Mouse (Mus musculus) activated CD4-positive, CD25-positive, alpha-beta regulatory T cell (primary cell): ENCODE data around the gene Hist1h3h. TPM values are rescaled to one million over a fixed set of nuclear protein-coding genes. Genes with fewer than 3 reads are reported as not detected.

Source experiments
- polyA plus RNA-seq, 2 experiments: library from polyadenylated mRNA; unstranded; fragments of 100-300 nt; shearing (Covaris generic); gene quantifications; one replicate each; pipeline ENCODE4 v1.2.1; 2017

Hist1h3h gene
- polyA plus RNA-seq: 1 to 10 TPM; 3.5 to 6.8 TPM

GRCm38 (mm10) chr13:21717397-21718357 lies at the start of gene Hist1h3h:
Gene Hist1h3h, plus strand, starts transcription at chr13:21717659.

GRCm38 (mm10) chr13:21677305-21677704 lies 40.2 kb upstream of the Hist1h3h start, which contains the start of gene Olfr1360:
Gene Olfr1360, minus strand, starts transcription at chr13:21677405.

GRCm38 (mm10) chr13:21697811-21698210 lies 19.6 kb upstream of the Hist1h3h start, which contains the start of gene Olfr1359:
Gene Olfr1359, plus strand, starts transcription at chr13:21698111.

GRCm38 (mm10) chr13:21715864-21716539 lies 1.5 kb upstream of the Hist1h3h start, which contains the start of the genes Hist1h2bl and Hist1h2ai:
Gene Hist1h2bl, minus strand, starts transcription at chr13:21716143.
Gene Hist1h2ai, plus strand, starts transcription at chr13:21716422.

GRCm38 (mm10) chr13:21721757-21722372 lies 4.4 kb downstream of the Hist1h3h start, which contains the start of gene Hist1h2bm:
Gene Hist1h2bm, plus strand, starts transcription at chr13:21722044.

GRCm38 (mm10) chr13:21734906-21735767 lies 17.7 kb downstream of the Hist1h3h start, which contains the start of gene Hist1h4j:
Gene Hist1h4j, plus strand, starts transcription at chr13:21735064.

GRCm38 (mm10) chr13:21750159-21751017 lies 32.9 kb downstream of the Hist1h3h start, which contains the start of gene Hist1h4k:
Gene Hist1h4k, minus strand, starts transcription at chr13:21750505.

GRCm38 (mm10) chr13:21753524-21754285 lies 36.2 kb downstream of the Hist1h3h start, which contains the start of the genes Hist1h2ak and Hist1h2bn:
Gene Hist1h2ak, minus strand, starts transcription at chr13:21753827.
Gene Hist1h2bn, plus strand, starts transcription at chr13:21754123.

Other genes with a start within 250 kb of the Hist1h3h start
- gene Nkapl, start 249.2 kb upstream of the Hist1h3h start, polyA plus RNA-seq: not detected
- gene Zkscan4, start 238.8 kb upstream of the Hist1h3h start, polyA plus RNA-seq: not detected
- gene Gm10065, start 238.2 kb upstream of the Hist1h3h start, polyA plus RNA-seq: not detected
- gene AK157302, start 222.4 kb upstream of the Hist1h3h start, polyA plus RNA-seq: under 1 TPM; 0.18 TPM
- 10 to 100 TPM; 17.3 to 21.5 TPM for gene Gm11273, start 216.2 kb upstream of the Hist1h3h start, polyA plus RNA-seq
- gene Zkscan8, start 186.5 kb upstream of the Hist1h3h start, polyA plus RNA-seq: 1 to 10 TPM; 3.9 to 5.7 TPM
- not detected for gene Olfr1366, start 174.9 kb upstream of the Hist1h3h start, polyA plus RNA-seq
- gene Olfr1535, start 157.8 kb upstream of the Hist1h3h start, polyA plus RNA-seq: under 1 TPM; 0.08 to 0.29 TPM
- not detected for gene Olfr1364, start 135.9 kb upstream of the Hist1h3h start, polyA plus RNA-seq
- gene Olfr1362, start 103.6 kb upstream of the Hist1h3h start, polyA plus RNA-seq: not detected
- not detected for gene Olfr11, start 75.1 kb upstream of the Hist1h3h start, polyA plus RNA-seq
- gene Olfr1361, start 54.3 kb upstream of the Hist1h3h start, polyA plus RNA-seq: not detected
- gene Olfr1360, start 40.3 kb upstream of the Hist1h3h start, polyA plus RNA-seq: under 1 TPM in 1 of 2 experiments, not detected in 1; 0.09 TPM
- gene Olfr1359, start 19.5 kb upstream of the Hist1h3h start, polyA plus RNA-seq: not detected
- under 1 TPM; 0.64 to 0.91 TPM for gene Hist1h2bl, start 1.5 kb upstream of the Hist1h3h start, polyA plus RNA-seq
- gene Hist1h2ai, start 1.2 kb upstream of the Hist1h3h start, polyA plus RNA-seq: 10 to 100 TPM in 1 of 2 experiments, 1 to 10 TPM in 1; 8.5 to 16.3 TPM
- 1 to 10 TPM; 1.4 to 2.6 TPM for gene Hist1h2bm, start 4.4 kb downstream of the Hist1h3h start, polyA plus RNA-seq
- gene Hist1h4j, start 17.4 kb downstream of the Hist1h3h start, polyA plus RNA-seq: 1 to 10 TPM in 1 of 2 experiments, not detected in 1; 1.2 TPM
- 10 to 100 TPM; 14.4 to 26.1 TPM for gene Hist1h4k, start 32.8 kb downstream of the Hist1h3h start, polyA plus RNA-seq
- gene Hist1h2ak, start 36.2 kb downstream of the Hist1h3h start, polyA plus RNA-seq: 1 to 10 TPM; 5.2 to 7.9 TPM
- 1 to 10 TPM in 1 of 2 experiments, not detected in 1; 3.5 TPM for gene Hist1h2bn, start 36.5 kb downstream of the Hist1h3h start, polyA plus RNA-seq
- gene Hist1h1b, start 63.0 kb downstream of the Hist1h3h start, polyA plus RNA-seq: 10 to 100 TPM; 12.2 to 12.7 TPM
- gene Hist1h3i, start 65.7 kb downstream of the Hist1h3h start, polyA plus RNA-seq: 1 to 10 TPM; 1.3 to 2.5 TPM
- 10 to 100 TPM in 1 of 2 experiments, 1 to 10 TPM in 1; 1.0 to 13.1 TPM for gene Hist1h2an, start 69.6 kb downstream of the Hist1h3h start, polyA plus RNA-seq
- 1 to 10 TPM in 1 of 2 experiments, not detected in 1; 1.5 TPM for gene Hist1h2bp, start 69.8 kb downstream of the Hist1h3h start, polyA plus RNA-seq
- 10 to 100 TPM; 10.3 to 13.9 TPM for gene Hist1h2bq, start 92.5 kb downstream of the Hist1h3h start, polyA plus RNA-seq
- gene Hist1h2ao, start 92.8 kb downstream of the Hist1h3h start, polyA plus RNA-seq: not detected
- gene Hist1h4m, start 94.1 kb downstream of the Hist1h3h start, polyA plus RNA-seq: 10 to 100 TPM; 27.8 to 33.8 TPM
- gene Hist1h4n, start 114.5 kb downstream of the Hist1h3h start, polyA plus RNA-seq: 10 to 100 TPM in 1 of 2 experiments, 1 to 10 TPM in 1; 6.0 to 10.8 TPM
- gene Hist1h2ap, start 115.8 kb downstream of the Hist1h3h start, polyA plus RNA-seq: 100 to 1,000 TPM; 513 to 599 TPM
- gene Hist1h2br, start 116.1 kb downstream of the Hist1h3h start, polyA plus RNA-seq: 10 to 100 TPM; 10.1 to 13.9 TPM
- gene Zfp184, start 227.4 kb downstream of the Hist1h3h start, polyA plus RNA-seq: under 1 TPM in 1 of 2 experiments, not detected in 1; 0.09 TPM